Mouse (Mus musculus) megakaryocyte, embryonic 14.5 days (primary cell): ENCODE results near the gene Tpp1. TPM values are rescaled to one million over a fixed set of nuclear protein-coding genes. Genes with fewer than 3 reads are reported as not detected.
"Not testable (repeated sequence)": the region's sequence is repeated elsewhere in the genome, so short reads cannot be mapped to it uniquely, and the experiment has no call there.

Experiments
- H3K27me3 ChIP-seq: replicated peaks from 2 replicates; pipeline ENCODE3; 2012; ENCODE audit warnings: inconsistent platforms
- H3K36me3 ChIP-seq: replicated peaks from 2 replicates; pipeline ENCODE3; 2012; ENCODE audit warnings: low read length, inconsistent platforms, mixed read lengths
- H3K4me1 ChIP-seq: 2 replicates; pipeline ENCODE4 v1.6.1; 2012; ENCODE audit warnings: inconsistent platforms
- H3K4me3 ChIP-seq: replicated peaks from 2 replicates; pipeline ENCODE3; 2012; ENCODE audit warnings: moderate library complexity, mild to moderate bottlenecking, inconsistent platforms
- H3K9me3 ChIP-seq: 2 replicates; pipeline ENCODE4 v1.6.1; 2012; ENCODE audit warnings: inconsistent platforms
- FLI1 ChIP-seq: IDR thresholded peaks from 2 replicates; pipeline ENCODE4 v1.6.1; 2012; ENCODE audit warnings: low read length, inconsistent platforms, mixed read lengths
- GATA1 ChIP-seq: IDR thresholded peaks from 3 replicates; pipeline ENCODE4 v1.6.1; 2012; ENCODE audit warnings: mixed read lengths, low read length, inconsistent platforms, borderline replicate concordance
- polyA plus RNA-seq: library from polyadenylated mRNA; stranded (reverse); fragments of >175 nt; gene quantifications from 2 replicates; pipeline ENCODE4 v1.2.3, GENCODE M21; 2012; ENCODE audit warnings: low replicate concordance; ENCODE audit not compliant: insufficient read depth

Gene Tpp1
- polyA plus RNA-seq, 1 experiment, result 37.7 TPM

GRCm38 (mm10) chr7:105764331-105764730, 12.3 kb upstream of the Tpp1 start:
- H3K4me1 ChIP-seq, result peaks cover 33% of the 10 kb centered on the region
- H3K9me3 ChIP-seq, result peaks cover 23% of the 10 kb centered on the region
- TF ChIP-seq GATA1 (no peak), FLI1 (no peak)
- H3K27me3 ChIP-seq, result peaks cover 65% of the 10 kb centered on the region
- H3K36me3 ChIP-seq, result no peaks in the 10 kb centered on the region
- no peak overlapping the region for H3K4me3 ChIP-seq

GRCm38 (mm10) chr7:105762517-105763270, 10.7 kb upstream of the Tpp1 start:
- H3K9me3 ChIP-seq, result peaks cover 23% of the 10 kb centered on the region
- H3K27me3 ChIP-seq, result peaks cover 77% of the 10 kb centered on the region
- H3K36me3 ChIP-seq, result no peaks in the 10 kb centered on the region
- H3K4me3 ChIP-seq, result peak overlapping the region; percentile 69
- H3K4me1 ChIP-seq, result peaks cover 34% of the 10 kb centered on the region
- TF ChIP-seq GATA1 (no peak), FLI1 (no peak)

GRCm38 (mm10) chr7:105761813-105762484, 9.9 kb upstream of the Tpp1 start:
- H3K27me3 ChIP-seq, result peaks cover 81% of the 10 kb centered on the region
- H3K9me3 ChIP-seq, result peaks cover 23% of the 10 kb centered on the region
- peak overlapping the region; percentile 81 for H3K4me3 ChIP-seq
- TF ChIP-seq GATA1, result no peak
- TF ChIP-seq FLI1, result no peak
- H3K36me3 ChIP-seq, result no peaks in the 10 kb centered on the region
- peaks cover 29% of the 10 kb centered on the region for H3K4me1 ChIP-seq

GRCm38 (mm10) chr7:105753281-105753680, 1.2 kb upstream of the Tpp1 start:
- TF ChIP-seq FLI1 (no peak), GATA1 (no peak)
- Histone ChIP-seq H3K4me1 (peaks cover 42% of the 10 kb centered on the region), H3K36me3 (peaks cover 27% of the 10 kb centered on the region)

GRCm38 (mm10) chr7:105752716-105753115, 681 bp upstream of the Tpp1 start:
- peaks cover 32% of the 10 kb centered on the region for H3K36me3 ChIP-seq
- H3K9me3 ChIP-seq, result no peaks in the 10 kb centered on the region
- TF ChIP-seq FLI1 (no peak), GATA1 (no peak)

More at GRCm38 (mm10) chr7:105753281-105753680, 1.2 kb upstream of the Tpp1 start:
- H3K4me3 ChIP-seq, result no peak overlapping the region
- H3K27me3 ChIP-seq, result peaks cover 41% of the 10 kb centered on the region
- no peaks in the 10 kb centered on the region for H3K9me3 ChIP-seq

GRCm38 (mm10) chr7:105747776-105748175, 4.3 kb downstream of the Tpp1 start:
- H3K36me3 ChIP-seq, result peaks cover 65% of the 10 kb centered on the region

More at GRCm38 (mm10) chr7:105752716-105753115, 681 bp upstream of the Tpp1 start:
- Histone ChIP-seq H3K4me3 (no peak overlapping the region), H3K27me3 (peaks cover 36% of the 10 kb centered on the region), H3K4me1 (peaks cover 42% of the 10 kb centered on the region)

GRCm38 (mm10) chr7:105743926-105744590, 8.0 kb downstream of the Tpp1 start, which contains the start of gene Taf10:
Gene Taf10, minus strand, starts transcription at chr7:105744361.
- TF ChIP-seq GATA1 (no peak), FLI1 (no peak)
- peaks cover 55% of the 10 kb centered on the region for H3K4me1 ChIP-seq
- H3K4me3 ChIP-seq, result peak within 1 kb of the TSS; percentile 98
- no peaks in the 10 kb centered on the region for H3K27me3 ChIP-seq
- no peaks in the 10 kb centered on the region for H3K9me3 ChIP-seq
- H3K36me3 ChIP-seq, result peaks cover 81% of the 10 kb centered on the region

More at GRCm38 (mm10) chr7:105747776-105748175, 4.3 kb downstream of the Tpp1 start:
- no peak overlapping the region for H3K4me3 ChIP-seq
- H3K9me3 ChIP-seq, result no peaks in the 10 kb centered on the region
- H3K4me1 ChIP-seq, result peaks cover 49% of the 10 kb centered on the region
- TF ChIP-seq GATA1 (no peak), FLI1 (no peak)
- no peaks in the 10 kb centered on the region for H3K27me3 ChIP-seq

GRCm38 (mm10) chr7:105743246-105743925, 8.6 kb downstream of the Tpp1 start:
- Histone ChIP-seq H3K4me3 (peak overlapping the region; percentile 98), H3K4me1 (peaks cover 59% of the 10 kb centered on the region), H3K36me3 (peaks cover 80% of the 10 kb centered on the region)
- not testable (repeated sequence) for H3K9me3 ChIP-seq, H3K27me3 ChIP-seq

GRCm38 (mm10) chr7:105742539-105743215, 9.4 kb downstream of the Tpp1 start:
- peaks cover 59% of the 10 kb centered on the region for H3K4me1 ChIP-seq
- H3K9me3 ChIP-seq, H3K27me3 ChIP-seq: not testable (repeated sequence)
- H3K4me3 ChIP-seq, result peak overlapping the region; percentile 98
- peaks cover 77% of the 10 kb centered on the region for H3K36me3 ChIP-seq
